Mouse (Mus musculus) ES-Bruce4 (cell line): Measurements from ENCODE around the gene Gm10717. TPM values are rescaled to one million over a fixed set of nuclear protein-coding genes. Genes with fewer than 3 reads are reported as not detected.
"Not testable (repeated sequence)": the region's sequence is repeated elsewhere in the genome, so short reads cannot be mapped to it uniquely, and the experiment has no call there.

Source experiments
- H3K27ac ChIP-seq: 2 replicates; pipeline ENCODE4 v1.5.1; 2012; ENCODE audit warnings: low read length, inconsistent platforms; ENCODE audit not compliant: insufficient read depth
- H3K27me3 ChIP-seq: 2 replicates; pipeline ENCODE4 v1.6.1; 2012; ENCODE audit warnings: mild to moderate bottlenecking, low read length, inconsistent platforms; ENCODE audit not compliant: control insufficient read depth, poor library complexity, insufficient read depth, severe bottlenecking
- H3K36me3 ChIP-seq: 2 replicates; pipeline ENCODE4 v1.6.1; 2012; ENCODE audit warnings: inconsistent platforms, mild to moderate bottlenecking, low read length, moderate library complexity; ENCODE audit not compliant: control insufficient read depth, poor library complexity, insufficient read depth, severe bottlenecking
- H3K4me1 ChIP-seq: one replicate; pipeline ENCODE4 v1.8.1; 2011; ENCODE audit warnings: low read length; ENCODE audit not compliant: control insufficient read depth, insufficient read depth
- H3K4me3 ChIP-seq: 2 replicates; pipeline ENCODE4 v1.5.1; 2011; ENCODE audit warnings: low read depth, mild to moderate bottlenecking, low read length
- H3K9ac ChIP-seq: 2 replicates; pipeline ENCODE4 v1.6.1; 2012; ENCODE audit warnings: low read depth, mild to moderate bottlenecking, inconsistent platforms; ENCODE audit not compliant: poor library complexity, severe bottlenecking
- H3K9me3 ChIP-seq: replicated peaks from 2 replicates; pipeline ENCODE4 v1.6.1; 2012; ENCODE audit warnings: mild to moderate bottlenecking, low read length, inconsistent platforms; ENCODE audit not compliant: control insufficient read depth, poor library complexity, insufficient read depth, severe bottlenecking
- polyA plus RNA-seq: library from polyadenylated mRNA; stranded (reverse); fragments of >200 nt; gene quantifications from 2 replicates; pipeline ENCODE4 v1.2.4, GENCODE M21; 2011; ENCODE audit warnings: low read depth; ENCODE audit not compliant: missing spikeins, insufficient read depth, insufficient read length

Gene Gm10717
- polyA plus RNA-seq, 1 experiment = 4.8 TPM

DNA sequence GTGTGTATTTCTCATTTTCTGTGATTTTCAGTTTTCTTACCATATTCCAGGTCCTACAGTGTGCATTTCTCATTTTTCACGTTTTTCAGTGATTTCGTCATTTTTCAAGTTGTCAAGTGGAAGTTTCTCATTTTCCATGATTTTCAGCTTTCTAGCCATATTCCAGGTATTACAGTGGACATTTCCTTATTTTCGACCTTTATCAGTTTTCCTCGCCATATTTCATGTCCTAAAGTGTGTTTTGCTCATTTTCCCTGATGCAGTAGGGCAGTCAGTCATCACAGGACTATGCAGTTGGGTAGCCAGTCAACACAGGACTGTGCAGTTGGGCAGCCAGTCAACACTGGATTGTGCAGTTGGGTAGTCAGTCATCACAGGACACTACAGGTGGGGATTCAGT, 12.9 kb downstream of the Gm10717 start:
- not testable (repeated sequence) for H3K27ac ChIP-seq, H3K4me3 ChIP-seq, H3K27me3 ChIP-seq, H3K4me1 ChIP-seq, H3K9me3 ChIP-seq, H3K36me3 ChIP-seq, H3K9ac ChIP-seq

Other genes starting within 250 kb of the Gm10717 start
- gene Gm10722, start 24.5 kb upstream of the Gm10717 start, polyA plus RNA-seq = not detected in 2 replicates
- gene Gm11168, start 22.1 kb upstream of the Gm10717 start, polyA plus RNA-seq = 7.8 and 8.3 TPM in 2 replicates
- not detected in 2 replicates for gene Gm10721, start 12.3 kb upstream of the Gm10717 start, polyA plus RNA-seq
- gene Gm10720, start 9.8 kb upstream of the Gm10717 start, polyA plus RNA-seq = not detected in 2 replicates
- 4.4 and 5.9 TPM in 2 replicates for gene Gm10719, start 8.0 kb upstream of the Gm10717 start, polyA plus RNA-seq
- not detected in 2 replicates for gene Gm10718, start 1.9 kb upstream of the Gm10717 start, polyA plus RNA-seq
- not detected in 2 replicates for gene Gm17535, start 9.2 kb downstream of the Gm10717 start, polyA plus RNA-seq
- gene Gm10715, start 11.5 kb downstream of the Gm10717 start, polyA plus RNA-seq = not detected in 2 replicates